Mouse (Mus musculus) ES-Bruce4 (cell line): ENCODE measurements around the gene Onecut3.

Experiments used
- CTCF ChIP-seq: IDR thresholded peaks from one replicate; pipeline ENCODE4 v1.8.1; 2011; ENCODE audit warnings: low read depth, low read length
- EP300 ChIP-seq: IDR thresholded peaks from 2 replicates; pipeline ENCODE4 v1.6.1; 2011; ENCODE audit warnings: low read depth, low read length; ENCODE audit not compliant: insufficient read depth

- TF ChIP-seq EP300, result no peak
- TF ChIP-seq CTCF, result no peak
Observed at GRCm38 (mm10) chr10:80459236-80459635, 35.4 kb upstream of the Onecut3 start.
